Mouse (Mus musculus): ENCODE data around the gene Runx1. TPM values are rescaled to one million over a fixed set of nuclear protein-coding genes. Genes with fewer than 3 reads are reported as not detected.
A peak's percentile ranks its signal among the peaks of the same experiment; 100 is the strongest.

Runx1 gene
- polyA plus RNA-seq, 1 experiment: 38.8 TPM

DNA sequence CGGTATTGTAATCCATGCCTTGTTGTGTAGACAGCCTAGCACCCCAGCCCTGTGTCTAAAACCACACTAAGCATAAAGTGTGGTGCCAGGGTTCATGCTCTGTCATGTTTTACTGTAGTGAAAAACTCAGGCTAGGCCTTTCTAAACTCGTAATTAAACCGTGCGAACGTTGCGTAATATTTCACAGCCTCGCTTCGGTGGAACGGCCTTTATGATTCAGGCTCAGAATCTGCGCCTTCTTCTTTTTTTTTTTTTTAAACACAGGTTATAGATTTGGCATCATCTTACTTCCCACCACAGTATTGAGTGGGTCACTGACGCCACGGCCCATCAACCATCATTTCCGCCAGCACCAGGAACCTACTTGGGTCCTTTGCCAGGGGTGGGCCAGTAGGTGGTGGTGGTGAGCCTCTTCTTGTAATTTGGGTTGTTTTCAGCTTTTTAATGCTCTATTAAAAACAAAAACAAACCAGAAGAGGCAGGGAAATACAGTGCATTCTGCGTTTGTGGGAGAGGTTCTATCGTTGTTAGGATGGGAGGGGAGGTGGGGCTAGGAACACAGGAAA, 210.6 kb downstream of the Runx1 start:
- no peak overlapping the region for H3K4me2 ChIP-seq (ENCODE audit: low read depth)
- H3K4me3 ChIP-seq: no peak overlapping the region
- H3K36me3 ChIP-seq (ENCODE audit: control insufficient read depth, insufficient read depth): peaks cover 59% of the 10 kb centered on the region
- no peak for TF ChIP-seq CEBPB (IDR thresholded peaks at IDR 0.05; ENCODE audit: insufficient read depth, poor library complexity, severe bottlenecking)
- no peak for TF ChIP-seq SRF (IDR thresholded peaks at IDR 0.05; ENCODE audit: control insufficient read depth, insufficient read length, low read depth)
- TF ChIP-seq MAX (IDR thresholded peaks at IDR 0.05; ENCODE audit: low read depth): no peak
- no peak for TF ChIP-seq E2F4 (IDR thresholded peaks at IDR 0.05; ENCODE audit: insufficient read depth)
- no peak for TF ChIP-seq TCF12 (IDR thresholded peaks at IDR 0.05; ENCODE audit: insufficient read depth, poor library complexity, severe bottlenecking)
- TF ChIP-seq TCF3 (IDR thresholded peaks at IDR 0.05; ENCODE audit: insufficient read length, low read depth): no peak
- TF ChIP-seq USF1 (IDR thresholded peaks at IDR 0.05; ENCODE audit: low read depth): no peak
- no peak for TF ChIP-seq MYOD1 (IDR thresholded peaks at IDR 0.05; ENCODE audit: control insufficient read depth in 1 of 3, insufficient read length in 2 of 3, low read depth in 2 of 3)
- no peak for TF ChIP-seq REST (IDR thresholded peaks at IDR 0.05; ENCODE audit: insufficient read depth, insufficient read length)
- TF ChIP-seq POLR2A (IDR thresholded peaks at IDR 0.05; ENCODE audit: insufficient read length, low read depth): no peak
- no peak for TF ChIP-seq POLR2AphosphoS2 (IDR thresholded peaks at IDR 0.05; ENCODE audit: insufficient read length, low read depth)
- no peak for TF ChIP-seq MYOG (IDR thresholded peaks at IDR 0.05; ENCODE audit: control insufficient read depth in 1 of 3, insufficient read depth in 1 of 3, insufficient read length in 2 of 3, low read depth in 2 of 3)
- H3ac ChIP-seq (ENCODE audit: control insufficient read depth, insufficient read length): no peak overlapping the region
- H3K79me2 ChIP-seq (ENCODE audit: control insufficient read depth, insufficient read depth): peaks cover 57% of the 10 kb centered on the region
- H3K27me3 ChIP-seq (ENCODE audit: control insufficient read depth, insufficient read depth, insufficient read length): no peaks in the 10 kb centered on the region

- Histone ChIP-seq H3K4me2 (ENCODE audit: low read depth) (no peak overlapping the region), H3K4me3 (no peak overlapping the region), H3ac (ENCODE audit: control insufficient read depth, insufficient read length) (no peak overlapping the region), H3K27me3 (ENCODE audit: control insufficient read depth, insufficient read depth, insufficient read length) (no peaks in the 10 kb centered on the region), H3K36me3 (ENCODE audit: control insufficient read depth, insufficient read depth) (peaks cover 51% of the 10 kb centered on the region), H3K79me2 (ENCODE audit: control insufficient read depth, insufficient read depth) (peaks cover 33% of the 10 kb centered on the region)
- TF ChIP-seq MYOD1 (IDR thresholded peaks at IDR 0.05; ENCODE audit: control insufficient read depth in 1 of 3, insufficient read length in 2 of 3, low read depth in 2 of 3) (peak in 1 of 3 experiments; percentile 62), CEBPB (IDR thresholded peaks at IDR 0.05; ENCODE audit: insufficient read depth, poor library complexity, severe bottlenecking) (peak; percentile 84), MYOG (IDR thresholded peaks at IDR 0.05; ENCODE audit: control insufficient read depth in 1 of 3, insufficient read depth in 1 of 3, insufficient read length in 2 of 3, low read depth in 2 of 3) (peak in 1 of 3 experiments; percentile 24), SRF (IDR thresholded peaks at IDR 0.05; ENCODE audit: control insufficient read depth, insufficient read length, low read depth) (no peak), TCF12 (IDR thresholded peaks at IDR 0.05; ENCODE audit: insufficient read depth, poor library complexity, severe bottlenecking) (no peak), POLR2A (IDR thresholded peaks at IDR 0.05; ENCODE audit: insufficient read length, low read depth) (no peak)
These were observed 213.4 kb downstream of the Runx1 start for GRCm38 (mm10) chr16:92612546-92612945.

DNA sequence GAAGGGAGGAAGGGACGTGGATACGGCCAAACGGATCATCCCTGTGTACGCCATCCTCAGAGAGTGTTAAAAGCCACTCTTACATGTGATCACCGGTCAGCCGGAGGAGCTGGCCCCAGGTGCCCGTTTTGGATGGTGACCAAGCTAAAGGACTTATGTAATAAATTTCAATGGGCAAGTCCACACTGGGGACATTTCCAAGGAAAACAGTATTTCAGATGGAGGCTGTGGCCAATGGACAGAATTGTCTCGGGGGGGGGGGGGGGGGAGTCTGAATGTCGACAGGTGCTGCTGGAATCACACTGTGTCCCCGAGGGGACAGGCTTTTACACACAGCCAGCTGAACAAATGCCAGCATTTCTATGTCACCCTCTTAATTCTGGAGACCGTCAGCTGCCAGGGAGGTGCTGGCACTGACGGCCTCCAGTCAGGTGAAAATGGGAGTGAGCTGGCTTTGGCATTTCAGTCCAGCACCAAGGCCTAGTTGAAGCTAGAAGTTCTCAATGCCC, 214.3 kb downstream of the Runx1 start:
- Histone ChIP-seq H3K4me3 (no peak overlapping the region), H3K36me3 (ENCODE audit: control insufficient read depth, insufficient read depth) (peaks cover 43% of the 10 kb centered on the region), H3K4me2 (ENCODE audit: low read depth) (peak overlapping the region; percentile 74), H3ac (ENCODE audit: control insufficient read depth, insufficient read length) (no peak overlapping the region), H3K27me3 (ENCODE audit: control insufficient read depth, insufficient read depth, insufficient read length) (no peaks in the 10 kb centered on the region), H3K79me2 (ENCODE audit: control insufficient read depth, insufficient read depth) (peaks cover 28% of the 10 kb centered on the region)
- TF ChIP-seq E2F4 (IDR thresholded peaks at IDR 0.05; ENCODE audit: insufficient read depth) (no peak), REST (IDR thresholded peaks at IDR 0.05; ENCODE audit: insufficient read depth, insufficient read length) (no peak), MYOG (IDR thresholded peaks at IDR 0.05; ENCODE audit: control insufficient read depth in 1 of 3, insufficient read depth in 1 of 3, insufficient read length in 2 of 3, low read depth in 2 of 3) (peak in 2 of 3 experiments; percentile 52 to 81), MAX (IDR thresholded peaks at IDR 0.05; ENCODE audit: low read depth) (no peak), USF1 (IDR thresholded peaks at IDR 0.05; ENCODE audit: low read depth) (no peak), TCF12 (IDR thresholded peaks at IDR 0.05; ENCODE audit: insufficient read depth, poor library complexity, severe bottlenecking) (peak; percentile 9), CEBPB (IDR thresholded peaks at IDR 0.05; ENCODE audit: insufficient read depth, poor library complexity, severe bottlenecking) (no peak), MYOD1 (IDR thresholded peaks at IDR 0.05; ENCODE audit: control insufficient read depth in 1 of 3, insufficient read length in 2 of 3, low read depth in 2 of 3) (peak in 2 of 3 experiments; percentile 46 to 77), SRF (IDR thresholded peaks at IDR 0.05; ENCODE audit: control insufficient read depth, insufficient read length, low read depth) (no peak), POLR2A (IDR thresholded peaks at IDR 0.05; ENCODE audit: insufficient read length, low read depth) (peak; percentile 22), POLR2AphosphoS2 (IDR thresholded peaks at IDR 0.05; ENCODE audit: insufficient read length, low read depth) (peak; percentile 15), TCF3 (IDR thresholded peaks at IDR 0.05; ENCODE audit: insufficient read length, low read depth) (no peak)

- no peaks in the 10 kb centered on the region for H3K27me3 ChIP-seq (ENCODE audit: control insufficient read depth, insufficient read depth, insufficient read length)
- TF ChIP-seq USF1 (IDR thresholded peaks at IDR 0.05; ENCODE audit: low read depth) (no peak), REST (IDR thresholded peaks at IDR 0.05; ENCODE audit: insufficient read depth, insufficient read length) (no peak), MYOD1 (IDR thresholded peaks at IDR 0.05; ENCODE audit: control insufficient read depth in 1 of 3, insufficient read length in 2 of 3, low read depth in 2 of 3) (no peak), CEBPB (IDR thresholded peaks at IDR 0.05; ENCODE audit: insufficient read depth, poor library complexity, severe bottlenecking) (no peak)
- H3K4me2 ChIP-seq (ENCODE audit: low read depth): peak overlapping the region; percentile 74
- H3ac ChIP-seq (ENCODE audit: control insufficient read depth, insufficient read length): no peak overlapping the region
- peaks cover 31% of the 10 kb centered on the region for H3K36me3 ChIP-seq (ENCODE audit: control insufficient read depth, insufficient read depth)
- H3K4me3 ChIP-seq: no peak overlapping the region
- peaks cover 16% of the 10 kb centered on the region for H3K79me2 ChIP-seq (ENCODE audit: control insufficient read depth, insufficient read depth)
These were observed 215.5 kb downstream of the Runx1 start for GRCm38 (mm10) chr16:92610464-92610863.

- no peak overlapping the region for H3ac ChIP-seq (ENCODE audit: control insufficient read depth, insufficient read length)
- H3K4me3 ChIP-seq: no peak overlapping the region
- TF ChIP-seq CEBPB (IDR thresholded peaks at IDR 0.05; ENCODE audit: insufficient read depth, poor library complexity, severe bottlenecking) (no peak), POLR2AphosphoS2 (IDR thresholded peaks at IDR 0.05; ENCODE audit: insufficient read length, low read depth) (peak; percentile 13), SRF (IDR thresholded peaks at IDR 0.05; ENCODE audit: control insufficient read depth, insufficient read length, low read depth) (no peak), MYOG (IDR thresholded peaks at IDR 0.05; ENCODE audit: control insufficient read depth in 1 of 3, insufficient read depth in 1 of 3, insufficient read length in 2 of 3, low read depth in 2 of 3) (peak in 2 of 3 experiments; percentile 43 to 65), REST (IDR thresholded peaks at IDR 0.05; ENCODE audit: insufficient read depth, insufficient read length) (no peak), TCF3 (IDR thresholded peaks at IDR 0.05; ENCODE audit: insufficient read length, low read depth) (no peak), POLR2A (IDR thresholded peaks at IDR 0.05; ENCODE audit: insufficient read length, low read depth) (peak; percentile 40), USF1 (IDR thresholded peaks at IDR 0.05; ENCODE audit: low read depth) (no peak), MYOD1 (IDR thresholded peaks at IDR 0.05; ENCODE audit: control insufficient read depth in 1 of 3, insufficient read length in 2 of 3, low read depth in 2 of 3) (peak; percentile 35 to 78 (median 43)), MAX (IDR thresholded peaks at IDR 0.05; ENCODE audit: low read depth) (no peak), TCF12 (IDR thresholded peaks at IDR 0.05; ENCODE audit: insufficient read depth, poor library complexity, severe bottlenecking) (no peak), E2F4 (IDR thresholded peaks at IDR 0.05; ENCODE audit: insufficient read depth) (no peak)
- H3K36me3 ChIP-seq (ENCODE audit: control insufficient read depth, insufficient read depth): peaks cover 34% of the 10 kb centered on the region
- H3K27me3 ChIP-seq (ENCODE audit: control insufficient read depth, insufficient read depth, insufficient read length): no peaks in the 10 kb centered on the region
- H3K4me2 ChIP-seq (ENCODE audit: low read depth): peak overlapping the region; percentile 74
- peaks cover 9% of the 10 kb centered on the region for H3K79me2 ChIP-seq (ENCODE audit: control insufficient read depth, insufficient read depth)
These were observed 216.3 kb downstream of the Runx1 start for GRCm38 (mm10) chr16:92609717-92610077.

All from myocyte (in vitro differentiated cells).